Mouse (Mus musculus) thymus, postnatal 10 days (tissue): Measurements from ENCODE around the gene Fli1.

Source experiments
- DNase-seq, 2 experiments: peaks; one replicate each; pipeline ENCODE4 v3.0.0; 2021; ENCODE audit warnings: low spot score in 2 of 2

Gene Fli1

GRCm38 (mm10) chr9:32469123-32469751, 73.4 kb downstream of the Fli1 start:
- no peak for DNase-seq

GRCm38 (mm10) chr9:32468313-32468712, 74.3 kb downstream of the Fli1 start:
- no peak for DNase-seq

DNA sequence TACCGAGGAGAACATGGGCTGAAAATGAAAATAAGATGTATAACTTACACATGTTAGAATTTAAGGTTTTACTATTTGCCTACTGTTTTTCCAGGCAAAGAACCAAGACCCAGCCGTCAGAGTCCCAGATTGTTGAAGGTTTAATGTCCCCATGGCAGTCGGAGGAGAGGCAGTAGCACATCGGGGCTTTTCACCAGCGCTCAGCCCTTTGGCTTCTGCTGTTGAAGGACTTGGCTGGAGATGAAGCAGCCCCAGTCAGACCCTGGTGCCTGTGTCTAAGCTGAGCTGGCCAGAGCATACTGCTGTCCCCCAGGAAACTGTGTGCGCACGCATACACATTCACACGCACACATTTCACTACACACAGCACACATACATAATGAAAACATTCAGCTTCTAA, 75.2 kb downstream of the Fli1 start:
- no peak for DNase-seq

DNA sequence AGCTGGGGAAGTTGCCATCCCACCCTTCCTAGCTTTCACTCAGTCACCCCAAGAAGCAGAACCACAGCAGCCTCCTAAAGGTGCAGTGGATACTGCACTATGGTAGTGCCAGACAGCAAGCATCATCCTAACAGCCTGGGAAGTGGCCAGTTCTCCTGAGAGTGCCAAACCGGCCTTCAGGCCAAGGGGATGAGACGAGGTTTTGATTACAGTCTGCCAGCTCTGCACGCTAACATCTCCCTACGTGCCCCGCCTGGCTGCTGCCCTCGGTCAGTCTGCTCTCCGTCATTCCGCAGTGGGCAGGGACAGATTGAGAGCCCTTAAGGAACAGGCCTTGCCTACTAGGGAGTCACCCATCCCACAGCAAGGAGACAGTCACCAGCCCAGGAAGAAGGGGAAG, 75.8 kb downstream of the Fli1 start:
- DNase-seq: no peak

DNA sequence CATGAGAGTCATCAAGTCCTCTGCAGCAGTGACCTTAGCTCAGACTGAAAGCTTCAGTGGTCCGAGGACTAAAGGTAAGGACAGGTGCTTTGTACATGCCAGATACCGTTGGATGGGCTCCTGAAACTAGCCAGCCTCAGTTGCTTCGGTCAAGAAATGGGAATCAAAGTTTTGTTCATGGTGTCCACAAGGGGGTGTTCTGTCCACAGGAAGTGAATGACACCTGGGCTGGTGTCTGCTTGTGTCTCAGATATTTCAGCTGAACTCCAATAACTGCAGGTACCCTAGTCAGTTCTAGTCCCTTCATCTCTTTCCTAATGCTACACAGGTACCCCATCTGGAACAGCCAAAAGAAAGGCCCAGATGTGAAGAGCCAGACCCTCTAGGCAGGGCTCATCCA, 86.0 kb downstream of the Fli1 start:
- peak in 1 of 2 experiments; percentile 18 for DNase-seq

DNA sequence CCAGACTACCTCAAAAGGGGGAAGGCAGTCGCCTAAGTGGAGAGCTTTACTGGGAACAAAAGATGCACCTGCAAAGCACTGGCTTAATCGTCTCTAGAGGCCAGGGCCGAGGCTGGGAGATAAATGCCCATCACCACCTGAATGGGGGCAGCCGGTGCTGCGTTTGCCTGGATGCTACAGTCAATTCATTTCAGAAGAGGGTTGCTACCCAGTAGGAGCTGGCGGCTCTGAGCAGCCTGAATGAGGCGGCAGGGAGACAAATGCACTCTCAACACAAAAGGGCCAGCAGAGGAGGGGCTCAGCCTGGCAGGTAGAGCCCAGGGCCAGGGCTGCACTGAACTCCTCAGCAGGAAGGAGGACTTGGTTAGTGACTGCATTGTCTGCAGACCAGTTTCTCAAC, 92.5 kb downstream of the Fli1 start:
- no peak for DNase-seq

DNA sequence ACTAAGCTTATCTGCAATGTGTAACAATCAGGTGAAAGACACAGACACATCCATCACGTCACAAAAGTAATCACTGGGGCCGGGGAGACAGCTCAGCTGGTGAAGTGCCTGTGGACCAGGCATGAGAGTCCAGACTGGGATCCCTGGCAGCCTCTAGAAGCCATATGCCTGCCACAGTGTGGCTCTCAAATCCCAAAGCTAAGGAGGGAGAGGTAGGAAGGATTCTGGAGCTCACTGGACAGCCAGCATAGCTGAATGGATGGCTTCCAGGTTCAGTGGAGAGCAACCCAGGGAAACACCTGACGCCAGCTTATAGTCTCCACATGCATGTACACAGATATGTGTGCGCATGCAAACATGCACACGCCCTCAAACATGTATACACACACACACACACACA, 93.9 kb downstream of the Fli1 start:
- no peak for DNase-seq

GRCm38 (mm10) chr9:32445789-32446188, 96.9 kb downstream of the Fli1 start:
- peak; percentile 36 to 63 for DNase-seq

GRCm38 (mm10) chr9:32444453-32445201, 98.0 kb downstream of the Fli1 start:
- no peak for DNase-seq

GRCm38 (mm10) chr9:32443817-32444216, 98.8 kb downstream of the Fli1 start:
- no peak for DNase-seq

GRCm38 (mm10) chr9:32443115-32443514, 99.5 kb downstream of the Fli1 start:
- DNase-seq: no peak

DNA sequence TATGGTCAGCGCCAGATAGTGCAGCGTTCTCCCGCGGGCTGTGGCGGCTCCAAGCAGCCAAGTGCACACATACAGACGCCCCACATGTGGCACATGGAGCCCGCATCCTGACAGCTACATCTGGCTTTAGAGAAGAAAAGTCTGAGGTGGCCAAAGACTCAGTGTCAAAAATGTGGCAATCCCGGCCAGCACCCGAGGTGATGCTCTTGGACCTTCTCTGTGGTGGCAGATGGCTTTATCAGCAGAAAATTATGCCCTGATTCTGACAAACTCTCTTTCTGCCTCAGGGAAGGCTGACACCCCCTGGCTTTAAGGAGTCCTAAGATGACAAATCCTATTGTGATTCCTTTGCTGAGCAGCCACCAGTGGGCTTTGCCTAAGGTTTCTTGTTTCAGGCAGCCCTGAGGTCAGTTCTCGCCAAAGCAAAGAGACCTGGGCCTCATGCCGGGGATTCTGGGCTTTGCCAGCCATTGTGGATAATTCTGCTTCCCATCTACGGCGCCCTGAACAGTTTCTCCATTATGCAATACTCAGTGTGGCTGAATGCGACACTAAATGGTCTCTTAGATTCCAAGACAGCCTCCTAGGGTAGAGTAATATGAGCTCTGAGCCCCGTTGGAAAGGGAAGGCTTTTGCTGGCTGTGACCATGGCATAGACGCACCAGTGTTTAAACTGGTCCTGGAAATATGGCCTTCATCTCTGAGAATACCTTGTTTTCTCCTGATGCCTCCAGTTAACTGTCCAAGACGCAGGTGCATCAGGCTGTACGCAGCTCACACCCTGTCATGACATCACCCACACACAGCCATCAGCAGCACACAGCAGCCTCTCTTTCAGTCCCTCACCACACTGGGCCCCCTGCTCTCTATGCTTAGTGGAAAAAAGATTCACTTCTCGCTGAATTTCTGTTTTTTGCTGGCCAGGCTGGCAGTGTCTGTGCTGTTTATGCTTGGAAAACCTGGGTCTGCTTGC, 108.1 kb downstream of the Fli1 start:
- no peak for DNase-seq

DNA sequence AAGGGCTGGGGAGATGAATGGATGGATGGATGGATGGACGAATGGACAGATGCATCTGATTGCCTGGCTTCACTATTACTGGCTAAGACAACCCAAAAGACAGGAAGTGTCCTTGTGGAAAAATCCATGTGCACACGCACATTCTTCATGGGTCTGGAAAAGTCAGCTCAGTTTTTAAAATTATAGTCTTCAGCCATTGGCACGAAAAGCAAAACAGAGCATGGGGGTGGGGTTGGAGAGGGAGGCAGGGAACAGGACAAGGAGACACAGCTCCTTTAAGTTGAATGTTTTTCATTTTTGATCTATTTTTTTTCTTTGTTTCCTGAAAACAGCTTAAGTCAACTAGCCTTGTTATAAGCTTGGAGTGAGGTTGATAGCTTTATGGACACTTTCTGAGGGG, 111.6 kb downstream of the Fli1 start:
- no peak for DNase-seq

DNA sequence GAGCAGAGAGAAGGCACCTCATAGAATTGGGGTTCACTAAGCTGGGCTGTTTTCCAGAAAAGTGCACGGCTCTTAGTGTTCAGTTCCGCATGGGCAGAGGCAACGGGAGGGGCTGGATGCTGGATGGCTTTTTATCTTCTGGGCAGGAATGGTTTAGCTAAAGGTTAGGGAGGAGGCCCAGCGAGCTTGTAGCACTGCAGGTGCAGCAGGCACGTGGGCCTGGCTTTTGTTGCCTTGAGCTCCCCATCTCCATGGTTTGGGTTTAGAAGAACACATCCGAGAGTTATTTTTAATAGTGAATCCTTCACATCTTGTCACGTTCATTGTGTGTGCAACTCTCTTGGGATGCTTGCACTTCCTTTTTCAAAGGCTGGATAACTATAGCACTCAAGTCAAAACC, 117.3 kb downstream of the Fli1 start:
- DNase-seq: no peak

- DNase-seq: no peak
Observed at GRCm38 (mm10) chr9:32420711-32421110, 122.0 kb downstream of the Fli1 start.

GRCm38 (mm10) chr9:32417466-32418116, 125.1 kb downstream of the Fli1 start:
- no peak for DNase-seq

- no peak for DNase-seq
Observed at GRCm38 (mm10) chr9:32415952-32416351, 126.7 kb downstream of the Fli1 start.

GRCm38 (mm10) chr9:32414956-32415355, 127.7 kb downstream of the Fli1 start:
- DNase-seq: no peak

DNA sequence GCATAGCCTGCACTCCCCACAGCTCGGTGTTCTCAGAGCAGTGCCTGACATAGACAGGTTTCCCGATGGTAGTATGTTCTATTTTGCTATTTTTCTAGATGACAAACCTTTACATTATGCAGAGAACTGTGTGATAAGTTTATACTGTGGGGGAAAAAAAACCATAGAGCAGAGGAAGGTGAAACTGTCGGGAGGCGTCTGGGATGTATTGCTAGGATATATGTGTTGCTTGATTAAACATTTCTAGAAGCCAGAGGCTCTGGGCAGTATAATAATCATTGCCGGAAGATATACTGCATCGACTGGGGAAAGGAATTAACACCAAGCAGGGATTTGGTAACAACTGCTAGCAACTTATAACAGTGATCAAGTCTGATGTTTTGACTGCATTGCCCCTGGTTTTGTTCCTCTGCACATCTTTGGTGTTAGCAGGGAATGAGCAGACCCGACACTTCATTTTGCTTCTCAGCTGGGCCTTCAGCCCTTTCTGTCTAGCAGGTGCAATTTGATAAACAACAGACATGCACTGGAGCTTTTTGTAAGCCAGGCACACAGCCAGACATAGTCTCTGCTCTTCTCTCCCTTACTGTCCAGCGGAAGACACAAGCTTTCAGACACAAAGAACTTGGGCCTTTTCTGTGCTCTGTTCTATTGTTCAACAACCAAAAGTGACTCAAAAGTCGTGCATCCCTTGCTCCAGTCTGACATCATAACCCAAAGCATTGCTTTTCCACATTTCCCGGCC, 129.7 kb downstream of the Fli1 start:
- DNase-seq: no peak

GRCm38 (mm10) chr9:32411507-32411906, 131.2 kb downstream of the Fli1 start:
- no peak for DNase-seq

DNA sequence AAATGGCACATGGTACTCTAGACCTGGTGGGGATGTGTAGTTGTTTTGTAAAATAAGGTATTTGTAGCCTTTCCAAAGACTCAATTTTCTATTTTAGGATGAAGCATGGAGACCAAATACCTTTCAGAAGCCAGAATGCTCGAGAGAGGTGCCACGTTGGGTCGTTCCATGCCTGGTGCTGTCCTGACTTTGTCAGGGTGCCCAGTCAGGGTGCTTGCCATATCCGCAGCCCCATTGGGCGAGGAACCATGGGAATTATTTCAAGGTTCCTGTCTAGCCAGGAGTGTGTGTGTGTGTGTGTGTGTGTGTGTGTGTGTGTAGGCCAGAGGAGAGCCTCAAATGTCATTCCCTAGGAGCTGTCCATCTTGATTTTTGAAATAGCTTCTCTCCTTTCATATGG, 132.0 kb downstream of the Fli1 start:
- no peak for DNase-seq
